Mouse (Mus musculus): ENCODE data around the gene Rerg. TPM values are rescaled to one million over a fixed set of nuclear protein-coding genes. Genes with fewer than 3 reads are reported as not detected.

Gene Rerg
- polyA plus RNA-seq, 1 experiment: 9.2 TPM

- WGBS: 75% methylated on average over 7 of the region's 7 CpGs
- no peak overlapping the region for H3K4me3 ChIP-seq (replicated peaks; ENCODE audit: extremely low read depth, low read depth, low read length)
- DNase-seq: no peak
- no peak for TF ChIP-seq CTCF (IDR thresholded peaks at IDR 0.05; ENCODE audit: insufficient read depth, low read length)
- no peak for TF ChIP-seq POLR2A (IDR thresholded peaks at IDR 0.05; ENCODE audit: borderline replicate concordance, extremely low read depth, low read depth, low read length)
- no peaks in the 10 kb centered on the region for H3K4me1 ChIP-seq (ENCODE audit: control insufficient read depth, insufficient read depth, low read length)
Observed at GRCm38 (mm10) chr6:137017216-137017973, 152.9 kb downstream of the Rerg start.

GRCm38 (mm10) chr6:137014346-137014745 lies 156.0 kb downstream of the Rerg start:
- Histone ChIP-seq H3K4me3 (replicated peaks; ENCODE audit: extremely low read depth, low read depth, low read length) (no peak overlapping the region), H3K4me1 (ENCODE audit: control insufficient read depth, insufficient read depth, low read length) (no peaks in the 10 kb centered on the region)
- WGBS: 61% methylated on average over 6 of the region's 6 CpGs
- TF ChIP-seq POLR2A (IDR thresholded peaks at IDR 0.05; ENCODE audit: borderline replicate concordance, extremely low read depth, low read depth, low read length) (no peak), CTCF (IDR thresholded peaks at IDR 0.05; ENCODE audit: insufficient read depth, low read length) (no peak)
- DNase-seq: no peak

GRCm38 (mm10) chr6:137011187-137011586 lies 159.1 kb downstream of the Rerg start:
- Histone ChIP-seq H3K4me3 (replicated peaks; ENCODE audit: extremely low read depth, low read depth, low read length) (no peak overlapping the region), H3K4me1 (ENCODE audit: control insufficient read depth, insufficient read depth, low read length) (no peaks in the 10 kb centered on the region)
- TF ChIP-seq POLR2A (IDR thresholded peaks at IDR 0.05; ENCODE audit: borderline replicate concordance, extremely low read depth, low read depth, low read length) (no peak), CTCF (IDR thresholded peaks at IDR 0.05; ENCODE audit: insufficient read depth, low read length) (no peak)
- DNase-seq: no peak
- 55% methylated on average over 5 of the region's 5 CpGs for WGBS

Other genes with a start within 250 kb of the Rerg start
- 0.26 TPM in 1 of 2 replicates, not detected in the other for gene Erp27, start 248.3 kb downstream of the Rerg start, polyA plus RNA-seq (2012; rRNA removed)
- gene Pde6h, start 246.7 kb downstream of the Rerg start, polyA plus RNA-seq (2012; rRNA removed): 0.02 and 0.20 TPM in 2 replicates
- gene Arhgdib, start 228.6 kb downstream of the Rerg start, polyA plus RNA-seq (2012; rRNA removed): 55.5 and 82.9 TPM in 2 replicates
- gene Ptpro, start 81.8 kb upstream of the Rerg start, polyA plus RNA-seq (2012; rRNA removed): 2.8 and 5.5 TPM in 2 replicates